Mouse (Mus musculus) T-helper 2 cell (primary cell): Measurements from ENCODE around the gene Itga10.
"Not testable (repeated sequence)": the region's sequence is repeated elsewhere in the genome, so short reads cannot be mapped to it uniquely, and the experiment has no call there.

ENCODE experiments used
- in situ Hi-C: fragments of 300-600 bp; cut with MboI, MseI; formaldehyde crosslinking; loops from one replicate; pipeline ENCODE4 v1.15.1; 2025; ENCODE audit warnings: high pct_unique_total_duplicates

The Itga10 gene

GRCm38 (mm10) chr3:96645018-96645649 is at the start of gene Itga10:
Gene Itga10 (plus strand): TSS chr3:96645584.
- in situ Hi-C loops: no loop called here

- in situ Hi-C loops: no loop called here
These were observed 49.7 kb upstream of the Itga10 start for GRCm38 (mm10) chr3:96595661-96596060.

GRCm38 (mm10) chr3:96596228-96596707 is 49.1 kb upstream of the Itga10 start, which contains the start of gene Ankrd34a:
Gene Ankrd34a (plus strand): TSS chr3:96596636.
- in situ Hi-C loops: no loop called here

GRCm38 (mm10) chr3:96596855-96597254 is 48.5 kb upstream of the Itga10 start:
- in situ Hi-C loops: no loop called here

- in situ Hi-C loops: no loop called here
These were observed 47.9 kb upstream of the Itga10 start for GRCm38 (mm10) chr3:96597435-96597891.

GRCm38 (mm10) chr3:96598156-96599068 is 47.0 kb upstream of the Itga10 start:
- in situ Hi-C loops: no loop called here

- in situ Hi-C loops: no loop called here
These were observed 46.4 kb upstream of the Itga10 start for GRCm38 (mm10) chr3:96599069-96599393.

- in situ Hi-C loops: no loop called here
These were observed 46.0 kb upstream of the Itga10 start for GRCm38 (mm10) chr3:96599411-96599810.

- in situ Hi-C loops: no loop called here
These were observed 44.6 kb upstream of the Itga10 start, which contains the start of gene Lix1l for GRCm38 (mm10) chr3:96600639-96601250. Gene Lix1l (plus strand): TSS chr3:96601149.

- in situ Hi-C loops: no loop called here
These were observed 44.1 kb upstream of the Itga10 start for GRCm38 (mm10) chr3:96601251-96601787.

GRCm38 (mm10) chr3:96601941-96602703 is 43.3 kb upstream of the Itga10 start:
- in situ Hi-C loops: no loop called here

GRCm38 (mm10) chr3:96602704-96603084 is 42.7 kb upstream of the Itga10 start:
- in situ Hi-C loops: no loop called here

GRCm38 (mm10) chr3:96603311-96603710 is 42.1 kb upstream of the Itga10 start:
- in situ Hi-C loops: no loop called here

- in situ Hi-C loops: not testable (repeated sequence)
These were observed 39.4 kb upstream of the Itga10 start for GRCm38 (mm10) chr3:96606007-96606406.

- in situ Hi-C loops: no loop called here
These were observed 38.8 kb upstream of the Itga10 start for GRCm38 (mm10) chr3:96606618-96607017.

GRCm38 (mm10) chr3:96617941-96618340 is 27.4 kb upstream of the Itga10 start:
- in situ Hi-C loops: no loop called here

- in situ Hi-C loops: no loop called here
These were observed 22.2 kb upstream of the Itga10 start for GRCm38 (mm10) chr3:96623201-96623600.

GRCm38 (mm10) chr3:96629729-96630600 is 15.4 kb upstream of the Itga10 start, which contains the start of gene Rbm8a:
Gene Rbm8a (plus strand): TSS chr3:96629933.
- in situ Hi-C loops: no loop called here

GRCm38 (mm10) chr3:96632058-96632457 is 13.3 kb upstream of the Itga10 start:
- in situ Hi-C loops: no loop called here

- in situ Hi-C loops: no loop called here
These were observed 11.4 kb upstream of the Itga10 start for GRCm38 (mm10) chr3:96634015-96634414.
